Mouse (Mus musculus) E14TG2a.4 (cell line): Measurements from ENCODE around the gene Smarcd3.

Experiments used
- CTCF ChIP-seq: conservative IDR thresholded peaks from 2 replicates; pipeline ENCODE4 v1.5.1; 2014; ENCODE audit warnings: low read length
- NANOG ChIP-seq: IDR thresholded peaks from 2 replicates; pipeline ENCODE4 v1.6.1; 2014; ENCODE audit warnings: borderline replicate concordance, low read length, mixed read lengths
- POU5F1 ChIP-seq: IDR thresholded peaks from 2 replicates; pipeline ENCODE4 v1.6.1; 2014; ENCODE audit warnings: low read length, borderline replicate concordance

DNA sequence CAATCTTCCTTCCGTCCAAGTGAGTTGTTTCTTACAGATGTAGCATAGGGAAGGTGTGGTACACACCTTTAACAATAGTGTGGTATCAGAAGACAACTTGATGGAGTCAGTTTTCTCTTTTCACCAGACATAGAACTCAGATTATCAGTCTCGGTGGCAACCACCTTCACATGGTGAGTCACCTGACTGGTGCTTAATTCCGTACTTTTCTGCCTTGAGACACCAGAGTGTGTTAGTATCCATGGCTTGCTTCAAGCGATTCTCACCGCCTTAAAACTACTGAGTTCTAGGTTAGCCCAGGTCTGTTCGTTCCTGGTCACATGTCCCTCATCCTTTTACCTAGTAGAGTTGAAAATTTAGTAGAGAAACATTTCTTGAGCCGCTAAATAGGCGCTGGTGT lies 38.1 kb downstream of the Smarcd3 start:
- TF ChIP-seq CTCF (no peak), NANOG (no peak), POU5F1 (no peak)
